Mouse (Mus musculus) effector memory CD4-positive, alpha-beta T cell, adult 5 months (primary cell): ENCODE measurements around the gene Pla2g6. TPM values are rescaled to one million over a fixed set of nuclear protein-coding genes. Genes with fewer than 3 reads are reported as not detected.

Experiments
- polyA plus RNA-seq: library from polyadenylated mRNA; unstranded; fragments of 100-300 nt; shearing (Covaris generic); gene quantifications from one replicate; pipeline ENCODE4 v1.2.1, GENCODE M21; 2017

The Pla2g6 gene
- 15.6 TPM for polyA plus RNA-seq

DNA sequence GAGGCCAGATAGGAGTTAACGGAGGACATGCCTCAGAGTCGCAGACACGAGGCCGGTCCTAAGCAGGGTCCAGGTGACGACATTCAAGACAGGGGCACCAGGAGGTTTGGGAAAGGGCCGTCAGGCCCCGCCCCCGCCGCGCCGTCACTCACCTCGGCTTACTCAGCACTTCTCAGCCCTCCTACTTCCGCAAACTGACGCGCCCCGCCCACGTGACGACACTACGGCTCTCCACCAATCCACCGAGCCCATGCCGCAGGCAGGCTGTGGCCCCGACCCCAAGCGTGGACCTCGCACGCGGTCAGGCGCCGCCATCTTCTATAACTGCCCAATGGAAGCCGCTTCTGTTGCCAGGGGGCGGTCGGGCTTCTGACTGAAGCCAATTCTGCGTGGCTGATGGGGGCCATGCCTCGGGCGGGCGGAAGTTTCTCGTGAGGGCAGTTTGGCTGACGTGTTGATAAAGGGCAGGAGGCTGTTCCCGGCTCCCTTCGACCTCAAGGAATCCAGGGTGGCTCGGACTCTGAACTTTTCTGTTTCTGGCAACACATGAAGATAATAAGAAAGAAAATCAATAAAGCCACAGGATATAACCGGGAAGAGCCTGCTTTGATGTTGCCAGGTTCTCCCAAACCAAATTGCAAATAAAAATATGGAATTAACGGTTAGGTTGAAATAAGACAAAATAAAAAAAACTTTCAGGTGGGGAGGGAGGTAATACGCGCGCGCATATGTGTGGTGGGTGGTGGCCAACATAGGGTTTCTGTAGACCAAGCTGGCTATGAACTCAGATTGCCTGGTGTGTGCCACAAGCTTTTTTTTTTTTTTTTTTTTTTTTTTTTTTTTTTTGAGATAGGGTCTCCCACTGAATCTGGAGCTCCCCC is at the start of gene Pla2g6:
TSS of gene Pla2g6 (minus strand) at position 333 of the 881 bp plus-strand sequence.

DNA sequence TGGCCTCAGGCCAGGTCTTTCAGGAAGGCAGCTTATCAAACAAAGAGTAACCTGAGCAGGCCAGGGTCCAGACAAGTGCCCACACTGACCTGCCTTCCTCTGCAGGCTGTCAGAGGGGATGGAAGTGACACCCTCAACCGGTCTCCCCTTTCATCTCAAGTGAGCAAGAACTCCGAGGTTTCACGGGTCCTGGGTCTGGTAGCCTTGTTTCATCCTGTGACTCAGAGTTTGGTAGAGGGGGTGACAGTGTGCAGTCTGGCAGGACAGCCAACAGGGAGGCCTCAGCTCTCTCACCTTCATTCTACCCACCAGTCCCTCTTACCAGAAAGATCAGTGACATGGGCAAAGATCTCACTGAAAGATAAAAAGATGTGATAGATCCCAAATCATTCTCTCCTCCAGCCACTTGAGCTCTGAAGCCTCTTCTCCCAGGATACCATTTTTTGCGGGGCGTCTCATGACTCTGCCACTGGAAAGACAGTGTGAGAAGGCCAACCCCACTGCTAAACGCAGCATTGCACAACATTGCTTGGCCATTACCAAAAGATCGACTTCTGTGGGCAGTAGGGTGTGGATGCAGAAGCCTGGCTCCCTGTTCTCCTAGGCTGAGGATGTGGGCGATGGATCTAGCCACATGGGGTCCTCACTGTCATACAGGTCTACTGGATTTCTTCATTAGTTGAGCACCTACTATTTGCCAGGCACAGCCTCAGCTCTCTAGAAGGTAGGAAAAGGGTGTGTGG is 18.0 kb upstream of the Pla2g6 start, which contains the start of gene Maff:
TSS of gene Maff (plus strand) at position 571 of the 743 bp plus-strand sequence.

DNA sequence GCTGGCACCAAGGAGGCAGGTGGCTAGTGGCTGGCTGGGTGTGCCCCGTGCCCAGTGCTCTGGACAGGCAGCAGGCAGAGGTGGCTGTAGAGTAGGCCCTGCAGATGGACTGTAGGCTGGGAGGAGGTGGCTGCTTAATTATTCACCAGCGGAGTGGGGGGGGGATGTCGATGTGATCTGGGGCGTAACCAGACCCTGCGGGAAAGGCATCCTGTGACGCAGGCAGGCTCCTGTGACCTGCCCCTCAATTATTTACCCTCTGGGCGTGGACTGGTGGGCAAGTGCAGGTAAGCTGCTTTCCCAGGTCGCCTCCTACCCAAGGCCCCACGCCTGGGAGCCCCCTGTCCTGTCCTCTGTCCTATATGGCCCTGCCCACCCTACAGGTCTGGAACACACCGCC is 42.8 kb downstream of the Pla2g6 start, which contains the start of gene Baiap2l2:
TSS of gene Baiap2l2 (minus strand) at position 139 of the 400 bp plus-strand sequence.

DNA sequence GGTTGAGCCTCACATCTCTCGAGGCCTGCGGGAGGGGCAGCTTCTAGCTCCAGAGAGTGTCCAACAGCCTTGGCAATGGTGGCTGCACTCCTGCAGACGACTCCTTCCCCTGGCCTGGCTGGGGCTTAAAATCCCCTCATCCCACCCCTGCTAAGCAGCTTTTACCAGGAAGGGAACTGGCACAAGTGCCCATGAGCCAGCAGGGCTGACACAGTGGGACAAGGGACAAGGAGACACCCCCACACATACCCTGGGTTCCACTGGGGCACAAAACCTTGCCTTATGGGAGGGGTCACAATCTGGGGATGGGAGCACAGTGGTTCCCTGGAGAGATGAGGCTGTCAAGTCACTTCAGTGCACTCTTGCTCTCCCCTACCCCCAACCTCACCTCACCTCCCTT is 73.5 kb downstream of the Pla2g6 start, which contains the start of gene Slc16a8:
TSS of gene Slc16a8 (minus strand) at position 101 of the 400 bp plus-strand sequence.

Other genes with a start within 250 kb of the Pla2g6 start
- 30.7 TPM for gene Micall1, start 219.5 kb downstream of the Pla2g6 start, polyA plus RNA-seq
- 82.3 TPM for gene Polr2f, start 187.4 kb downstream of the Pla2g6 start, polyA plus RNA-seq
- 0.99 TPM for gene 1700088E04Rik, start 187.1 kb downstream of the Pla2g6 start, polyA plus RNA-seq
- 0.17 TPM for gene Sox10, start 163.2 kb downstream of the Pla2g6 start, polyA plus RNA-seq
- 32.2 TPM for gene Pick1, start 99.2 kb downstream of the Pla2g6 start, polyA plus RNA-seq
- not detected for gene Gm49486, start 99.0 kb downstream of the Pla2g6 start, polyA plus RNA-seq
- not detected for gene Slc16a8, start 73.6 kb downstream of the Pla2g6 start, polyA plus RNA-seq
- gene Baiap2l2, start 42.9 kb downstream of the Pla2g6 start, polyA plus RNA-seq: 1.4 TPM
- 111 TPM for gene Maff, start 18.2 kb upstream of the Pla2g6 start, polyA plus RNA-seq
- 41.1 TPM for gene Tmem184b, start 75.2 kb upstream of the Pla2g6 start, polyA plus RNA-seq
- 92.8 TPM for gene Csnk1e, start 127.2 kb upstream of the Pla2g6 start, polyA plus RNA-seq
- gene Kcnj4, start 176.9 kb upstream of the Pla2g6 start, polyA plus RNA-seq: not detected
- not detected for gene Kdelr3, start 188.0 kb upstream of the Pla2g6 start, polyA plus RNA-seq
- 28.9 TPM for gene Ddx17, start 218.4 kb upstream of the Pla2g6 start, polyA plus RNA-seq